Mouse (Mus musculus): Measurements from ENCODE around the gene St6galnac3. TPM values are rescaled to one million over a fixed set of nuclear protein-coding genes. Genes with fewer than 3 reads are reported as not detected.

St6galnac3 gene
- polyA plus RNA-seq, 1 experiment from 2014 or later: 38.4 TPM

DNA sequence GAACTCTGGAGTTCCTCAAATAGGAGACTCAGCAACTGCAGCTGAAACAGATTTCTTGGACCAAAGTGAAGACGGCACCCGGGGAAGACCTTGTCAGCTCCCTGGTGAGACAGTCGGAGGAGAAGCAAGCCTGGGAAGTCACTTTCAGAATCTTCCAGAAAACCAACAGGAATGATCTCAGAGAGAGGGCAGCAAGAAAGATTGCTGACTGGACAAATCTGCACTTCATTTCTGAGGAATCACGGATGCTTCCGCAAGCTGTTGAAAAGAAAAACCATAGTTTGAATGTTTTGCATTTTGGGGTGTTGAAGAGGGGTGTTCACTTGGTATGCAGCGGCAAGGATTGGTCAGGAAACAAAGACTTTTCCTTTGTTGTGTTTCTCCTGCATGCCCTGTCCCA lies 24.4 kb upstream of the St6galnac3 start:
- WGBS: 72% methylated on average over 6 of the region's 6 CpGs
- Histone ChIP-seq H3K27ac (no peak overlapping the region), H3K36me3 (no peaks in the 10 kb centered on the region)

DNA sequence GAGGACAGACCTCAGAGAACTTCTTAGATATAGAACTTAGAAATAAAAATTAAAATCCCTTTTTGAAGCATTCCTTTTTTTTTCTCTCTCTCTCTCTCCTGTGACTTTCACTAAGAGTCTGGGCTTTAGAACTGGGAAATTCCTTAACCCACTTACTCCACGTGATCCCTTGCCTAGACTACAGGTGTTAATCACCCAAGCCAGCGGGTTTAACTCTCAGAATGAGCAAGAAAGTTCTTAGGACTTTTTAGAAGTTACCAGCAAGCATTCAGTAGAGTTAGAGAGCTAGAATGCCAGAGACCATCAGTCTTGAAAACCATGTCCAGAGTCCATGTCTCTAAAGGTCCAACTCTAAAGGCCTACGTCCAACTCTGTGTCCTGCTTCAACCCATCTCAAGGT lies 23.3 kb upstream of the St6galnac3 start:
- H3K4me1 ChIP-seq: peaks cover 6% of the 10 kb centered on the region; the same call in 1 of the 2 replicates
- H3K9me3 ChIP-seq: no peaks in the 10 kb centered on the region
- 89% methylated on average over 3 of the region's 3 CpGs for WGBS
- H3K4me3 ChIP-seq: no peak overlapping the region
- DNase-seq (ENCODE audit: low spot score): no peak
- H3K27me3 ChIP-seq (ENCODE audit: insufficient read depth, poor library complexity, severe bottlenecking): peaks cover 4% of the 10 kb centered on the region; the same call in 1 of the 2 replicates
- H3K36me3 ChIP-seq: no peaks in the 10 kb centered on the region
- no peak overlapping the region for H3K27ac ChIP-seq

More for the DNA sequence above, 24.4 kb upstream of the St6galnac3 start:
- Histone ChIP-seq H3K4me3 (no peak overlapping the region), H3K9me3 (no peaks in the 10 kb centered on the region), H3K4me1 (peaks cover 9% of the 10 kb centered on the region; the same call in 1 of the 2 replicates), H3K27me3 (ENCODE audit: insufficient read depth, poor library complexity, severe bottlenecking) (peaks cover 5% of the 10 kb centered on the region; the same call in 1 of the 2 replicates)
- DNase-seq (ENCODE audit: low spot score): no peak

DNA sequence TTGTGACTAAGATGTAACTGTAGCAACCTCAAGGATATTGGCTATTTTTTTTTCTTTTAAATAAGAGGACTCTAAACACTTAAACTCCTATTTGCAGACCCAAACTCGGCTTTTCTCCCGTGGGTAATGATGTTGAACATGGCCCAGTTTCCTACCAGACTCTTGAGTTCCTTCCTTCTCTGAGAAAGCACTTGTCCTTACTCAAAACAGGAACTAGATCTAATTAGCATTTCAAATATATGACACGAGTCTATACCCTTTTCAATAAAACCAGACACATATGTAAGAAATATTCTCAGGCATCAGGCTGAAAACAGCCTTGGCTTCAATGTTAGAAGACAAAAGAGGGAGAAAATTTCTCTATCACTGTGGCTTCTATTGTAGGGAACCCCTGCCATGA lies 20.1 kb upstream of the St6galnac3 start:
- Histone ChIP-seq H3K36me3 (no peaks in the 10 kb centered on the region), H3K27me3 (ENCODE audit: insufficient read depth, poor library complexity, severe bottlenecking) (peaks cover 7% of the 10 kb centered on the region; the same call in 1 of the 2 replicates), H3K9me3 (no peaks in the 10 kb centered on the region), H3K27ac (no peak overlapping the region), H3K4me3 (no peak overlapping the region), H3K4me1 (0 out of 2 replicates have a peak, but pooled peaks cover 3% of the 10 kb centered on the region)
- 73% methylated on average over 3 of the region's 3 CpGs for WGBS
- DNase-seq (ENCODE audit: low spot score): no peak

DNA sequence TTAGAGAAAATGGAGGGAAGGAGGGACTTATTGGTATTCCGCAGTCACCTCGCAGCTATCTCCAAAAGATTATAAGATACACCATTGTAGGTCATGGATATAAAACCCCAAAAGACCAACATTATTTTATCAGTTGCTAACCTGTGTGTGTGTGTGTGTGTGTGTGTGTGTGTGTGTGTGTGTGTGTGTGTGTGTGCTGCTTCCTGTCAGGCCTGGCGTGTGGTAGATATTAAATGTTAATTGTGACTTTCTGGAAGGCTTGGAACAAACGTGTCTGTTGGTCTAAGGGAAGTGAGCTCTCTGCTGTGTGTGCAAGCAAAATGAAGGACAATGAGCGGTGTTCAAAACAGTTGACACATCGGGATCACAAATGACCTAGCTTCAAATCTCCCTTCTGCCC lies 19.5 kb upstream of the St6galnac3 start:
- no peak overlapping the region for H3K4me3 ChIP-seq
- WGBS: 82% methylated on average over 6 of the region's 6 CpGs
- 0 out of 2 replicates have a peak, but pooled peaks cover 3% of the 10 kb centered on the region for H3K4me1 ChIP-seq
- no peaks in the 10 kb centered on the region for H3K9me3 ChIP-seq
- peaks cover 7% of the 10 kb centered on the region; the same call in 1 of the 2 replicates for H3K27me3 ChIP-seq (ENCODE audit: insufficient read depth, poor library complexity, severe bottlenecking)
- no peak for DNase-seq (ENCODE audit: low spot score)
- no peaks in the 10 kb centered on the region for H3K36me3 ChIP-seq
- H3K27ac ChIP-seq: no peak overlapping the region

DNA sequence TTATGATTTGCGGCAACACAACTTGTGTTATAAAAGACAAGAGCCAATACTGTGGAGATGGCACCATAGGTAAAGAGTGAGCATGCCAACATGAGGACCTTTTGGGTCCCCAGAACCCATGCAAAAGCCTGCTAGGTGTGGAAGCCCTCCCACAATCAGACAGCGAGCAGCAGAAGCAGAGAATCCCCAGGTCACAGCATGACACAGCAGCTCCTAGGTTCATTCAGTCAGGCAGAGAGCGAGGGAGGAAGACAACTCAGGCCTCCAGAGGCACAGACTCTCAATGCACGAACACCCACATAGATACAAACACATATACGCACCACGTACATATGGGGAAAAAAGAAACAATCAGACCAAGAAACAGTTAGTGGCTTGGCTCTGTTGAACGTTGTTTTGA lies 16.8 kb upstream of the St6galnac3 start:
- 73% methylated on average over 7 of the region's 7 CpGs for WGBS
- H3K36me3 ChIP-seq: no peaks in the 10 kb centered on the region
- peaks cover 13% of the 10 kb centered on the region; the same call in 1 of the 2 replicates for H3K27me3 ChIP-seq (ENCODE audit: insufficient read depth, poor library complexity, severe bottlenecking)
- H3K27ac ChIP-seq: no peak overlapping the region
- DNase-seq (ENCODE audit: low spot score): no peak
- H3K4me3 ChIP-seq: no peak overlapping the region
- H3K9me3 ChIP-seq: no peaks in the 10 kb centered on the region
- peaks cover 12% of the 10 kb centered on the region for H3K4me1 ChIP-seq

DNA sequence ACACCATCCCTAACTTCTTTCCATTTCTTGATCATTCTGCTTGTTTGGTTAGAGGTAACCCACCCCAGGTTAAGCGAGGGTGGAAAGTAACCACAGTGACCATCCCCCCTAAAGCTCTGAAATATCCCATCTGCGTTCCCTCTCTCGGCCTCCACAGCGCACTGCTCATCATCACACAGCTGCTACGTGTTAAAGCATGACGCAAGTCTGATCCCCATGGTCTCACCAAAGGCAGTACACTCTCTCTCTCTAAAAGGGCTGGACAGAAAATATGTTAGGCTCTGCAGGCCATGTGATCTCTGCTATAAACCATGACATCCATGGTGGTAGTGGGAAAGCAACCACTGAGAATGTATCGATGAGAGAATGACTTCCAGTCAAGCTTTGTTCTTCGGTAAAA lies 14.4 kb upstream of the St6galnac3 start:
- Histone ChIP-seq H3K36me3 (no peaks in the 10 kb centered on the region), H3K9me3 (no peaks in the 10 kb centered on the region), H3K4me1 (peaks cover 24% of the 10 kb centered on the region), H3K27me3 (ENCODE audit: insufficient read depth, poor library complexity, severe bottlenecking) (peaks cover 23% of the 10 kb centered on the region; the same call in 1 of the 2 replicates), H3K27ac (no peak overlapping the region), H3K4me3 (no peak overlapping the region)
- no peak for DNase-seq (ENCODE audit: low spot score)
- WGBS: 81% methylated on average over 8 of the region's 8 CpGs

DNA sequence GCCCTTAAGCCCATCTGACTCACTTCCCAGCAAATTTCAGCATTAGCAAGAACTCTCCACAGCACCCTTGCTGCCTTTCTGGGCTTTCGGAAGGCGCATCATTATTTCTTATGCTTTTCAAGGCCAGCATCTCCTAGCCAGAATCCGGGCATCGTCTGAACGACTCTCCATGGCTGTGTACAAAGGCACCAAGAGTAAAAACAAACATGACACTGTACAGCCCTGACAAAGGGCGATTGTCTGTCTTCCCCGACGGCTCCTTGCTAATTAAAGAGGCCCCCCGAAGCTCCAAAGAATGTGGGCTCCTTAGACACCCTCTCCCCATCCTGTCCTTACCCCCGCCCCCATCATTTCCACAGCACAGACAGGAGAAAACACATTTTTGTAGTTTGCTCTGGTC lies 13.4 kb upstream of the St6galnac3 start:
- no peak for DNase-seq (ENCODE audit: low spot score)
- 62% methylated on average over 10 of the region's 10 CpGs for WGBS
- peaks cover 21% of the 10 kb centered on the region; the same call in 1 of the 2 replicates for H3K27me3 ChIP-seq (ENCODE audit: insufficient read depth, poor library complexity, severe bottlenecking)
- H3K9me3 ChIP-seq: no peaks in the 10 kb centered on the region
- H3K27ac ChIP-seq: no peak overlapping the region
- no peak overlapping the region for H3K4me3 ChIP-seq
- peaks cover 26% of the 10 kb centered on the region for H3K4me1 ChIP-seq
- no peaks in the 10 kb centered on the region for H3K36me3 ChIP-seq

DNA sequence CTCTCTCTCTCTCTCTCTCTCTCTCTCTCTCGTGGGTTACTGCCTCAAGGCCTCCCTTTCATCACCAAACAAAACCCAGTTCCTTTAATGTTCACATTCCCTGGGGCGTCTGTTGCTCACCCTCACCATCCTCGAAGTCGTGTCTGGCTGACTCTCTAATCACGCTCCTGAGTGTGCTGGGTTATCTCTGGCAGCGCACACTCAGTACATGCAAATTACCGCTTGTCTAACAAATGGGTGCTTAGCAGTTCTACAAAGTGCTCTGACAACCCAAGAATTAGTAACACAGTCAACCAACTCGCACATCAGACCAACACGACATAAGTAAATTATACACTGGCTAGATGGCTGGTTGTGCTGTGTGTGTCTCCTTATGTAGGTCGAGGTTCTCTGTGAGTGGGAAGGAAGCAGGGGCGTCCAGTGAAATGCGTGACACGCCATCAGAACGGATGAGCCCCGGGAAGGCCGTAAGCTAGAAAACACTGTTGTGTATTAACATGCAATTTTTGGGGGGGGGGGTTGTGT lies 11.8 kb upstream of the St6galnac3 start:
- 64% methylated on average over 16 of the region's 16 CpGs for WGBS
- DNase-seq (ENCODE audit: low spot score): no peak
- Histone ChIP-seq H3K27ac (peak overlapping the region; percentile 26; the same call in 1 of the 2 replicates), H3K4me1 (peaks cover 38% of the 10 kb centered on the region), H3K36me3 (no peaks in the 10 kb centered on the region), H3K9me3 (no peaks in the 10 kb centered on the region), H3K4me3 (no peak overlapping the region), H3K27me3 (ENCODE audit: insufficient read depth, poor library complexity, severe bottlenecking) (peaks cover 16% of the 10 kb centered on the region; the same call in 1 of the 2 replicates)

DNA sequence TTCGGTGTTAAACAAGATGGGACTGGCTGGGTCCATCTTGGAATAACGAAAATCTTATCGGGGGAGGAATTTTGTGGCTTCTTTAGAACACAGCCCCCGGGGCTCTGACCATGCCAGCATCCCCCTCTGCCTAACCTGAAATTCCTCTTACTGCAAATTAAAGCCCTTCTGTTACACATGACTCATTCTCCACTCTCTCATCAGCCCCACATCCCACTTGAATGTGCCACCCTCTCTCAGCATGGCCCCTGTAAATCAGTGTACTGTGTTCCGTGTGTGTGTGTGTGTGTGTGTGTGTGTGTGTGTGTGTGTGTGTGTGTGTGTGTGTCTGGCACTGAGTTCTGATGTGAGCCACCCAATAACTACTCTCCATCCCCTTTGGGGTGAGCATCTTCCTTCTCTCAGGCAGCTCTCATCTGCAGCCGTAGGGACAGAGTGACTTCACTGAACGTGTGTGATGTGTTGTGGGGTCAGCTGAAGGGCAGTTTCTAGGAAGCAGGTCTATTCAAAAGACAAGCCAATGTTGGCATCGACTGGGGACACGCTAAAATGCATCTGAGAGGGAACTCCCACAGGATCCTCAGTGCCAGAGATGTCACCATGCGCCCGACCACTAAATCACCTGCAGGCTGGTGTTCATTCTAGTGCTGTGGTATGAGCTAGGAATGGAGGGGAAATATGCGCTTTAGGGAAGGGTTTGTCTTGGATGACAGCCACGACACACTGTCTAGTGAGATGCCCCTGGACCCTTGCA lies 11.0 kb upstream of the St6galnac3 start:
- DNase-seq (ENCODE audit: low spot score): no peak
- Histone ChIP-seq H3K4me1 (peaks cover 40% of the 10 kb centered on the region), H3K36me3 (no peaks in the 10 kb centered on the region), H3K9me3 (no peaks in the 10 kb centered on the region), H3K4me3 (no peak overlapping the region), H3K27me3 (ENCODE audit: insufficient read depth, poor library complexity, severe bottlenecking) (peaks cover 16% of the 10 kb centered on the region; the same call in 1 of the 2 replicates), H3K27ac (peak overlapping the region; percentile 26; the same call in 1 of the 2 replicates)
- 72% methylated on average over 13 of the region's 13 CpGs for WGBS

DNA sequence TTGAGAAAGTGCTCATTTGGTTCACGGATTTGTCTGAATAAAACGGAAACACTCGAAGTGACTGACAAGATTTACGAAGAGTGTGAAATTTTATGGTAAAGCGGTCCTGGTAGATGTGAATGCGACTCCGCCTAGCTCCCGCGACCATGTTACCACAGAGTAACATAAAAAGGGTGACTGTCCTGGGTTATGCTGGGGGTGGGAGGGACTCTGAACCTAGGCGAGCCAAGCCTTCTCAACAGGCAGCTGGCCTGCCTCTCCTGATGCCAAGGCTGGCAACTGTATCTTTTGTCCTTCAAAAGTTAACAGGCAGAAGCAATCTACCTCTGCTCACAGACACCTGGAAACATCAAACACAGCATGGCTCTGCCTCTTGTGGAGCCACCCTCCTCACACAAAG lies 9.8 kb upstream of the St6galnac3 start:
- Histone ChIP-seq H3K4me1 (peaks cover 40% of the 10 kb centered on the region), H3K4me3 (no peak overlapping the region), H3K27ac (no peak overlapping the region; the same call in 1 of the 2 replicates), H3K36me3 (no peaks in the 10 kb centered on the region), H3K9me3 (no peaks in the 10 kb centered on the region), H3K27me3 (ENCODE audit: insufficient read depth, poor library complexity, severe bottlenecking) (peaks cover 16% of the 10 kb centered on the region; the same call in 1 of the 2 replicates)
- WGBS: 74% methylated on average over 10 of the region's 10 CpGs
- DNase-seq (ENCODE audit: low spot score): no peak

DNA sequence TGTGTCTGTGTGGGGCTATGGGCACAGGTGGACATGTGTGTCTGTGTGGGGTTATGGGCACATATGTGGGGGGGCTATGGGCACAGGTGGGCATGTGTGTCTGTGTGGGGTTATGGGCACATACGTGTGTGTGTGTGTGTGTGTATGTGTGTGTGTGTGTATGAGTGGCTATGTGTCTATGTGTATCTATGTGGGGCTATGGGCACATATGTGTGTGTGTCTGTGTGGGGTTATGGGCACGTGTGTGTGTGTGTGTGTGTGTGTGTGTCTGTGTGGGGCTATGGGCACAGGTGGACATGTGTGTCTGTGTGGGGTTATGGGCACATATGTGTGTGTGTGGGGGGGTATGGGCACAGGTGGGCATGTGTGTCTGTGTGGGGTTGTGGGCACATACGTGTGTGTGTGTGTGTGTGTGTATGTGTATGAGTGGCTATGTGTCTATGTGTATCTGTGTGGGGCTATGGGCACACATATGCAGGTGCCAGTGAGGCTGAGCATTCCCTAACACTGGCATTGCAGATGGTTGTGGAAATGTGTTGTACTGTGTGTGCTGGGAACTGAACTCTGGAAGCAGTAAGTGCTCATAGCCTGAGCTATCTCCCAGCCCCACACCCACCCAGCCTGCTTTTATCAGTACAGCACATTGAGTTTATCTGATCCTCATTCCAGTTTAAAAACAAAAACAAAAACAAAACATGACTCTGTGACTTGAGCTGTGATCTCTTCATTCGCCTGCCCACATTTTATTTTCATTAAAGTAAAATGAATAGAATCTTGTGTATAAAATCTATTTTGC lies 8.6 kb upstream of the St6galnac3 start:
- WGBS: 86% methylated on average over 4 of the region's 4 CpGs
- H3K27ac ChIP-seq: peak overlapping the region; percentile 62; the same call in 1 of the 2 replicates

DNA sequence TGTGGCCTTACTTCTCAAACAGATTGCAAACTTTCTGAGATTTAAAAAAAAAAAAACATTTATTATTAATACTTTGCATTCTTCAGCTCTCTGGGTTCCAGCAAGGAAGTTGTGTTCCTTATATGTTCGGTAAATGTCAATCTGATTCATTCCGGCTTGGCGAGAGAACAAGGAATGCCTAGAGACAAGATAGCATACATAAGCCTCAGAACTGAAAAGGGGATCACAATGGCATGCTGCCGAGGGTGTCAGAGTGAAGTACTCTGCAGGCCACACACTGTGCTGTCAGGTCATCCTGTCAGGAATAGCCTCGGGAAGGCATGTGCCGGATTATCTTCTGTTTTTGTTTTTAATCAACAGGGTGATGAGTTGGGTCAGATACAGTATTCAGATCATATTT lies 7.8 kb upstream of the St6galnac3 start:
- Histone ChIP-seq H3K27ac (peak overlapping the region; percentile 62; the same call in 1 of the 2 replicates), H3K4me1 (peaks cover 40% of the 10 kb centered on the region), H3K36me3 (no peaks in the 10 kb centered on the region), H3K9me3 (no peaks in the 10 kb centered on the region), H3K4me3 (no peak overlapping the region), H3K27me3 (ENCODE audit: insufficient read depth, poor library complexity, severe bottlenecking) (peaks cover 16% of the 10 kb centered on the region; the same call in 1 of the 2 replicates)
- DNase-seq (ENCODE audit: low spot score): no peak
- 25% methylated on average over 6 of the region's 6 CpGs for WGBS

More for the DNA sequence above, 8.6 kb upstream of the St6galnac3 start:
- Histone ChIP-seq H3K4me3 (no peak overlapping the region), H3K9me3 (no peaks in the 10 kb centered on the region), H3K36me3 (no peaks in the 10 kb centered on the region), H3K27me3 (ENCODE audit: insufficient read depth, poor library complexity, severe bottlenecking) (peaks cover 10% of the 10 kb centered on the region; the same call in 1 of the 2 replicates), H3K4me1 (peaks cover 40% of the 10 kb centered on the region)
- no peak for DNase-seq (ENCODE audit: low spot score)

Measured in heart, embryonic 10.5 days (tissue).